Mouse (Mus musculus): ENCODE measurements around the gene Fam71b. TPM values are rescaled to one million over a fixed set of nuclear protein-coding genes. Genes with fewer than 3 reads are reported as not detected.

Fam71b gene
- total RNA-seq, 2 experiments from 2014 or later = not detected

DNA sequence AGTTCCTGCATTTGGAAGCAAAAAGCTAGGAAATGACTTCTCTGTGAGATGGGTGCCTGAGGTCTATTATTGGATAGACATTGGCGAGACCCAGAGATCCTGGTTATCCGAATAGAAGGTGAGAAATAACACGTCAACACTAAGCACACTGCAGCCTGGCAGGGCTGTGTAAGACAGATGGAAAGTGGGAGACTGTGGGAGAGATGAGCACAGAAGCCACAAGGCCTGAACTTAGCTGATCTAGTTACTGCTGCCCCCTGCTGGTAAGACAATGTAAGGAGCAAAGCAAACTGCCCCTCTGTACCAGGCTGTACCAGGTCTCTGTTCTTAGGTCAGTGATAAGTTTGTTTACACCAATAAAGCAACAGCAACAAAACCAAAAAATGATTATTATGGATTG is 34.8 kb downstream of the Fam71b start:
- peak; percentile 80 to 82 for DNase-seq

DNA sequence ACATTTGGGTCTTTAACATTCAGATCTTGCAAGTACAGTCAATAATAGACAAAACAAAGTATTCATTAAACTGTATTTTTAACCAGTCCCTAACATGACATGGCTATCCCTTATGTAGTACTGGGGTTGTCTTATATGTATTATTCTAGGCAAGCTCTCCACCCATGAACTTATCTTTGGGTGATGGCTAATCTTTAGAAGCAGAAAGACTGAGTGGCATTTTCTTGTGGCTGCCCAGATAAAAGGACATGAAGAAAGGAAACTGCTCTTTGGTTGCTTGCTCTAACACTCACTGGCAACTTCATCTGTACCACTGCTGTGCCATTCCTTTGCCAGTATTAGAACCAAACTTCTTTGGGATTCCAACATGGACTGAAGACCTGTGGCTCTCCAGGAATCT is 39.0 kb downstream of the Fam71b start:
- no peak for DNase-seq

DNA sequence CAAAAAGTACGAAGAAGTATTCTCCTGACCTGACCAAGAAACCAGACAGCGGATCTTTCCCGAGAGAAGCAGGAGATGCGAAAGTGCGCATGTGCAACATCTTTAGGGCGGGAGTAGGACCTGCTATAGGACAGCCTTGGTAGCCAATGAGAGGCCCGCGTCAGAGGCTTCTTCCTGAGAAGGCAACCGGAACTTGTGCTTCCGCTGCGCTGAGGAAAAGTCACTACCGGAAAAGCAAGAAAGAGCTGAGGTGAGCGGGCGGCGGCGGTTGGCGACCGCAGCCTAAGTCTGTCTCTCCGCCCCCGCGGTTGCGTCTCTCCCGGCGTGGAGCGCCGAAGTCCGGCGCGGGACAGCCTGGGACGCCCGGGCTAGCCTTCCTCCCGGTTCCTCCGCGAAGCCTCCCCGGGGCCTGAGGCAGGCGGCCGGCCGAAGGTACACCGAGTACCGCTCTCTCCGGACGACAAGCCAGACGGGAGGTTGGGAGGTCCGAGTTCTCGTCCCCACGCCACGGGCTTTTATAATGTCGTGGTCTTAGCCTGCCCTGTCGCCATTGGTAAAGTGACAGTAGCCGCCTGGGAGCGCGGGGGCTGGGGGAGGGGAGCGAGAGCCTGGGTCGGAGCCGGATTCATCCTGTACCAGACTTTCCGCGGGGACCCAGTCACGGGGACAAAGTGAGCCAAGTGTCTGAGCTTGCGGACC is 40.5 kb downstream of the Fam71b start, which contains the start of gene Med7:
Med7 (plus strand) TSS at position 166 of the 699 bp plus-strand sequence.
- peak; percentile 92 for DNase-seq

DNA sequence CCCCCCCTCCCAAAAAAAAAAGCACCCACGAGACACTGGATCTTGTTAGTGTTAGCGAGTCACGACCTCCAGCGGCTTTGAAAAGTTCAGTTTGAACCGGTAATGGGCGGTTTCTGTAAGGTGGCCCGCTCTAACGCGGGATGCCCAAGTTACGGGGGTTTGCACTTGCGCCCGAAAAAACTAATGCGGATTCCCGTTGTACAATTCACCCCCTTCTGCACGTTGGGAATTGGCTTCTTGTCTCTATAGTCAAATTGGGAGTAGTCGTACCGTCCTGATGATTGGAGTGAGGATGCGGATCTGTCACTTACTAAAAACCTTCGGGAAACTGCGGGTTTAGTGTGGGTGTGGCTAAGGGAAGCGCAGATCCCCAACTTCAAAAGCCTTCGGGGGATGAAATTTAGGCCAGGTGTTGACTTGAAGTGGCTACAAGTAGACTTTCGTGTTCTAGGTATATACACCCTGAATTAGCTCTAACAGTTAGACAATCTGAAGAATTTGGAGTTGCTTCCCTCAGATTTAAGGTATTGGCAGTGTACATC is 41.2 kb downstream of the Fam71b start:
- peak in 1 of 2 experiments; percentile 5 for DNase-seq

DNA sequence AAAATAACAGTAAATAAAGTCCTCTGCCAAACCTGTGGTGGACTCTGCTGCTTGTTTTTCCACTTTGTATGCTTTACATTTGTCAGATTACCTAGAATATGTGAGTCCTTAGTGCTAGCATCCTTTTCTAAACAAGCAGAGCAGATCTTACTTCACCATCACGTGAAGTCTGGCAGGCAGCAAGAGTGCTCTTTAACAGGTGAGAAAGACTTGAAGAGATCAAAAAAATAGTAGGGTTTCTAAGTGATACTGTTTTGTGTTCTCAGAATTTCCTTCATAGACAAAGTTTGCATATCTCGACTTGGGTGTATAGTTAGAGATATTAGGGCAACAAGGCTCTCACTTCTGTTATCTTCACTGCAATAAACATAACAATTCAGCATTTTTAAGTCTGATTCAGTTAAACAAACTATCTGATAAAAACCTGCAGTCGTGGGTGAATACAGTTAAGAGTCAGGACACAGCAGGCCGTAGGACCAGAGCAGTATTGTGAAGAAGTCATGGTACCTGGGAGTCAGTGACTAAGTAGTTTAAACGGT is 42.7 kb downstream of the Fam71b start:
- DNase-seq = no peak

DNA sequence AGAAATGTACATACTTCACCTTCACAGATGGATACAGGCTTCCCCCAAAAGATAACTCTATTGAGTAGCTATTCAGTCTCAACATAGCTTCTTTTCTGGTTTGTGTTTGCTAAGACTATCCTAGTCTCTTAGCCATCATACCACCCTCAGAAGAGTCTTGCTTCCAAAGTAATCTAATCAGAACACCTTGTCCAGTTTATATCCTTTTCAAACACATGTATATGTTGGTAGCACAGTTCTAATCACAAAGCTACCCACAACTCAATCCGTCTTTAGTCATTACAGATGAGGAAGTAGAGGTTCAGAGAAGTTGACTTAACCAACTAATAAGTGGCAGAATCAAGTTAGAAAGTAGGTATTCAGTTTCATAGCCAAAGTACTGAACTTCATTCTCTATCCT is 45.4 kb downstream of the Fam71b start:
- DNase-seq = no peak

DNA sequence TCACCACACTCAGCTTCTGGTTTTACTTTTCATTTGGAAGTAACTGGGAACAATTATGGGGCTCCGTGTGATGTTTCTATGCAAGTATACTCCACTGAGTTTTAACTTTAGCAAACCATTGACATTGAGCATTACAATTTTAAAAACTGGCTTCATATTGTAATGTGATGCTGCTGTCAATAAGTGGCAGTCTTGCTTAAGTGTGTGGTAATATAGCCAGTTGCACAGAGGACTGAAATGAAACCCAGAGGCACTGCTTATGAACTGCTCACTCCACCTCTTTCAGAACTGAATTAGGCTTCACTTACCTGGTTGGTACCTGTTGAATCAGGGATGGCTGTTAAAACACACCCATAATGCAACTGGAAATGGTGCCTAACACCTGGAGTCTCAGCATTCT is 46.8 kb downstream of the Fam71b start:
- no peak for DNase-seq

DNA sequence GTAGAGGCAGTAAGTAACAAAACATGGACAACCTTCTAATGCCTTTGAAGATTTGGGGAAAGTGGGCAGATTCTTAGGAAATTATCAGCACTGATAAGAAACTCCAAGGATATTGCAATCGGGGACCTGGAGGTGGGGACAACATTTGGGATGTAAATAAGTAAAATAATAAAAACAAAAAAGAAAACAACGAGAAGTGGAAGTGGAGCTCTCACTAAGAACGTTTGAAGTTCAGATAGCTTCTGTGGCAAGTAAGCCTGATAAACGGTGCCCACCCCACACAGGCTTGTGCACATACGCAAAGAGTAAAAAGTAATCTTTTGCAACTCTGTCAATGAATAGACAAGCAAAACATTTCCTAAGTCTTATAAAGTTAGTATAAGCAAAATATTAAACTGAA is 47.6 kb downstream of the Fam71b start:
- no peak for DNase-seq

DNA sequence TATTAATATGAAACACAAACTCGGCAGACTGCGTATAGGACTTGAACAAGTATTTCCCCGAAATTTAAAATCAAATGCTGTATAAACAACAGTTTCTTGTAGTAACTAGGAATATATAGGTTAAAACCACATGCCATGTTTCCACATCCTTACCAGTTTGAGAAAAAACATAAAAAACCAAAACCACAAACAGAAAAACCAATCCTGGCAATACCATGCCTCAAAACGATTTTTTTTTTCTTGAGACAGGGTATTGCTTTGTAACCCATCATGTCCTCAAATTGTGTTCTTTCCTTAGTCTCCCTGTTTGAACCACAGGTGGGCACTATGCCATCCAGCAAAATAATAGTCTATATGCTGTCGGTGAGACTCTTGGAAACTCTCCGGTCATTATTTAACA is 49.8 kb downstream of the Fam71b start:
- DNase-seq = no peak

DNA sequence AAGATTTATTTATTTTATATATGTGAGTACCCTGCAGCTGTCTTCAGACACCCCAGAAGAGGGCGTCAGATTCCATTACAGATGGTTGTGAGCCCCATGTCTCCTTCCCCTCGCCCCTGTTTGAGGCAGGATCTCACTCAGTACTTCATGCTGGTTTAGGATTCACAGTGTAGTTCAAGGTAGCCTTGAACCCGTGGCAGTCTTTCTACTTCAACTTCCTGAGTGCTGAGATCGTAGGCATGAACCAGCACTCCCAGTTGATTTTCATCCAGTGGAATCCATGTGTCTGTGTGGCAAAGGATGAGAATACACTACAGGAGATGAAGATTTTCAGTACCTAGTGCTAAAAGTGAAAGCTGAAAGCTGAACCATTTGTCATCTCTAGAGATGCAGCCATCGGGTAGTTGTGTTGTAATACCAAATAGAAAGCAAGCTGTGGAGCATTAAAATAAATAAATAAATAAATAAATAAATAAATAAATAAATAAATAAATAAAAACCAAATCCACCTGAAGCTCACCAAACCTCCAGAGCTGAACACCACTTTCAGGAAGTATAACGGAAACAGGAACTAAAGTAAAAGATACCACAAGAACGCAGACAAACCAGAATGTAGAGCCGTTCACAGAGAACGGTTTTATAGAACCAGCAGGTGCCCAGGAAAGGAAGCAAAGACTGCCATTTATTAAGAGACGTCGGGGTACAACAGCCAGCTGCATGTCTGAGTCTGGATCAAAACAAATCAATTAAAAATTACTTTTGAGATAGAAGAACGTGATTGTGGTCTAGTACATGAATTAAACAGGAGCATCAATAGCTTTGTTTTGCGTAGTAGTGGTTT is 51.5 kb downstream of the Fam71b start:
- no peak for DNase-seq

DNA sequence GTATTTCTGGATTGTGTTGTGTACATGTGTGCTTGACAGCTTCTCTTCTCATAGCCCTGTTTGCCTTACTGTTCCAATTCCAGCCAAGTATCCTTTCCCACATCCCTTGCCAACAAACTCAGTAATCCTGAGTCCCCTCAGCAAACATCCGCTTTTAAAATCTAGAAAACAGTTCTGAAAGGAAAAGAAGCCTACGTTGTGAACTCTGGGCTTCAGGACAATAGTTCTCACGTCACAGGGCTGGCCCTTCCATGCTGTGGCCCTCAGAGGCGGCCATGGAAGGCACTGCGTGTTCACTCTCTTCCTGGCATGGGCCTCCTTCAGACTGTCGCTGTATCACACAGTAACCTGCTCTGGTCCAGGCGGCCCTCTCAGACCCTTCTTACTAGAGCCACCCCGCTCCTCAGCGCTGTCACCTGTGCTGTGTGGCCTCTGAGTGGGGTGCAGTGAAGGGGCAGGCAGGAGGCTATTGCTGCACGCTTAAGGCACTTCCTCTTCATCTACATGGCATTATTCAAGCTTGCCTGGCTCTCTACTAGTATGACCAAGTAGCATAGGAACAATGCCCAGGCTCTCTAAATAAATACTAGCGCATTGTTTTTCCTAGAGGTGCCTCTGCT is 53.2 kb downstream of the Fam71b start:
- DNase-seq = no peak

DNA sequence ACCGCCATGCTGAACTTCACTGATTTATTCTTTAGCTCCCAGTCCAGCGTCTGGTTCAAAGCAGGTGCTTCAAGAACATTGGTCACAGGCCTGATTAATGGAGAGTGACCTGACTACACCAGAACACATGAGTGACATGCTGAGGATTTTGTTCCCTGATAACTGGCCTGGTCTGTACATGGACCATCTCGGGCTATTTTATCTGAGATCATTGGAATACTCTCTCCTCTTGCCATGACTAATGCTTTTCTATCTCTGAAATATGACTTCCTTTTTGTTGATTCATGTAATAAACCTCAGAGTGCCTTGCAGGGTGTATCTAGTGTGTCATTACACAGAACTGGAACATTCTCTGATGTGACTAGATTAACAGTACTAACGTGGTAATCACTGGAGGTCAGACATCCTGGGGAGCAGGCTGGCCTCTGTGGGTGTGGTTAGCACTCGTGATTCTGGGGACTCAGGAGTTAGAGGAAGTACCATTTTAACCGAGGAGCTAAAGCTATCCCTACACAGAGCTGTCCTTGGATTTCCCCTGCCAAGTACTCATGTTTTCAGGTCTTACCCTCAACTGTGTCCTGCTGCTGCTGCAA is 58.2 kb downstream of the Fam71b start, which contains the start of gene Havcr2:
Havcr2 (plus strand) TSS at position 483 of the 593 bp plus-strand sequence.
- DNase-seq = no peak

Other genes with a start within 250 kb of the Fam71b start
- 1 to 10 TPM; 2.3 to 2.7 TPM for gene Nipal4, start 230.1 kb upstream of the Fam71b start, total RNA-seq (2021)
- 1 to 10 TPM in 1 of 2 experiments, under 1 TPM in 1; 0.92 to 1.3 TPM for gene Fndc9, start 161.0 kb upstream of the Fam71b start, total RNA-seq (2021)
- 100 to 1,000 TPM; 491 to 500 TPM for gene Cyfip2, start 83.7 kb upstream of the Fam71b start, total RNA-seq (2021)
- gene Itk, start 7.0 kb upstream of the Fam71b start, total RNA-seq (2021) = under 1 TPM; 0.18 to 0.27 TPM
- gene Med7, start 40.4 kb downstream of the Fam71b start, total RNA-seq (2021) = 10 to 100 TPM; 31.4 to 35.3 TPM
- 1 to 10 TPM; 1.7 to 2.0 TPM for gene Havcr2, start 58.4 kb downstream of the Fam71b start, total RNA-seq (2021)
- gene Gm12169, start 127.7 kb downstream of the Fam71b start, total RNA-seq (2021) = not detected
- gene BC053393, start 175.0 kb downstream of the Fam71b start, total RNA-seq (2021) = not detected
- gene Dppa1, start 232.7 kb downstream of the Fam71b start, total RNA-seq (2021) = not detected

Data from layer of hippocampus, postnatal 36 days (tissue).